Mouse (Mus musculus): ENCODE results near the gene C1rb.
"Not testable (repeated sequence)": the region's sequence is repeated elsewhere in the genome, so short reads cannot be mapped to it uniquely, and the experiment has no call there.

Gene C1rb

GRCm38 (mm10) chr6:124570026-124570425, at the start of gene C1rb:
Gene C1rb, plus strand, starts transcription at chr6:124570294.
- peak in 1 of 2 experiments; percentile 51 for DNase-seq

GRCm38 (mm10) chr6:124522082-124522481, 48.0 kb upstream of the C1rb start:
- DNase-seq, result not testable (repeated sequence)

DNA sequence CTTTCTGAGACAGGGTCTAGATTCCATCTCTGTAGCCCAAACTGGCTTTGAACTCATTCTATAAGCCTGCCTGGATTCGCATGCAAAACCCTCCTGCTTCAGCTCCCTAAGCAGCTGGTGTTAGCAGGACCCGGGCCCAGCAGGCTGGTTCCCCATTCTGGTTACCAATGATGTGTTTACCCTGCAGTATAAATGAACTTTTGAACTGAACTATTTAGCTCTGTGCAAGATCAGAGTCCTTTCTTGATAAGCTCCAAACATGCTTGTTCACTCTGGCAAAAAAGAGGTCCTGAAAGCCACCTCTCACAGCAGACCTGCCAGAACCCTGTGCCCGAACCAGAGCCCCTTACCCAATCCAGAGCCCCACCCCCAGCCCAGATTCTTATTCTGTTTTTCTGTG, 42.2 kb upstream of the C1rb start:
- DNase-seq, result no peak

- no peak for DNase-seq
Measured at GRCm38 (mm10) chr6:124531077-124531476, 39.0 kb upstream of the C1rb start.

DNA sequence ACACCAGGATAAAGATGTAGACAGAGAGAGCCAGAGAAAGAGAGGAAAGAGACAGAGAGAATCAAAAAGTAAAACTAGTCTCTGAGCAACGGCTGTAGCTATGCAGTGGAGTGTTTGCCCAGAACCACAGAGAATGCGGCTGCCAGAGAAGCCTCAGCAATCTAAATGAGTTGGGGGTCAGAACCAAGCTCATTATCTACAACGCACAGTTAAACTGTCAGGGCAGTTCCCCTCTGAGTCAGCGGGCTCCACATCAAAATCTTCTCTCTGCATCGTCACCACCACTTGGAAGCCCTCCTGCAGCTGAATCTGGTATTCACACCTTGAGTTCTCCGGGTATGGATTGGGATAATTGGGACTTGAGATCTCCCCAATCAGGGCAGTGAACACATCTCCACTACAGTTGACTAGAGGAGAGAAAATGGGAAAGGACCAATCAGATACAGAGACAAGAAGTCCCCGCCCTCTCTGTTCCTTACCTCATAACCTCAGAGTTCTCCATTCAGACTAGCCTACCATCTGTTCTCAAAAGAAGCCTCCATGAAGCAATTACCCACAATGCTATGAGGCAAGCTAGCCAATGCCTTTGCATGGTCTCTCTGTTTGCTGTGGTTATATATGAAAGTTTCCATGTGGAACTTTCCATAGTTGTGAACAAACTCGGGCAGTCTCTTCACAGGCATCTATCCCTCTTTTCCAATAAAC, 33.8 kb upstream of the C1rb start:
- not testable (repeated sequence) for DNase-seq

GRCm38 (mm10) chr6:124541176-124541575, 28.9 kb upstream of the C1rb start:
- DNase-seq, result not testable (repeated sequence)

DNA sequence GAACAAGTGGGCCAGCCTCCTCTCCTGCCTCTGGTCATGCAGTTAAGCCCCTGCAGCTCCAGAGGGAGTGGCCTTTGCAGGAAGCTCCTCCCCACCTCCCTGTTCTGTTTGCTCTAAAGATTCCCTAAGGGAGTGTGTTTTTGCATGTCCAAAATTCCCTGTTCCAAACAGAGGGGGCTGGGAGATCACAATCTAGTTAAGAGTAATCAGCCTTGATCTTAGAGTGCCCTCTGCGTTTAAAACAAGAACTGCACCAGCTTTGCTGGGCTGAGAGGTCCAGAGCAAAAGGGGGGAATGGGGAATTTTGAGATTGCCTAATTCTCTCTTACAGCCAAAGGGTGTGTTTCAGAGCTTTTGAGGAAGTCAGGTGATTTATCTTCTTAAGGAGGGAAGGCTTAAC, 27.8 kb upstream of the C1rb start, which contains the start of gene C1s1:
TSS of gene C1s1 (minus strand) at position 76 of the 400 bp plus-strand sequence.
- DNase-seq, result peak in 1 of 2 experiments; percentile 21

- no peak for DNase-seq
Measured at GRCm38 (mm10) chr6:124544466-124544865, 25.6 kb upstream of the C1rb start.

GRCm38 (mm10) chr6:124545425-124545824, 24.7 kb upstream of the C1rb start:
- DNase-seq, result no peak

DNA sequence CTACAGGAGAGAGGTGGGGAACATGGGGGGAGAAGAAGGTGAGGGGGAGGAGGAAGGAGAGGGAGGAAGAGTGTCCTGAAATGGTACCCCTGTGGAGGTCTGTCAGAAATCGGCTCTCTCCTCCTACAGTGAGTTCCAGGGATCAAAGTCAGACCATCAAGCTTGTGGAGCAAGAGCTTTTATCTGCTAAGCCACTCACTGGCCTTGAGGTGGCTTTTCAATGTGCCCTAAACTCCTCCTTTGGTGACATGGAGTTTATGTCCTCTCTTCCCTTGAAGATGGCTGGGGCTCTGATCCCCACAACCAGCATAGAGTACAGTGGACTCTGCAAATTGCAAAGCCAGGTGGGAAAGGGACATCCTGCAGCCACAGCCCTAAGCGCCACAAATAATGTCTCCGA, 22.1 kb upstream of the C1rb start:
- not testable (repeated sequence) for DNase-seq

DNA sequence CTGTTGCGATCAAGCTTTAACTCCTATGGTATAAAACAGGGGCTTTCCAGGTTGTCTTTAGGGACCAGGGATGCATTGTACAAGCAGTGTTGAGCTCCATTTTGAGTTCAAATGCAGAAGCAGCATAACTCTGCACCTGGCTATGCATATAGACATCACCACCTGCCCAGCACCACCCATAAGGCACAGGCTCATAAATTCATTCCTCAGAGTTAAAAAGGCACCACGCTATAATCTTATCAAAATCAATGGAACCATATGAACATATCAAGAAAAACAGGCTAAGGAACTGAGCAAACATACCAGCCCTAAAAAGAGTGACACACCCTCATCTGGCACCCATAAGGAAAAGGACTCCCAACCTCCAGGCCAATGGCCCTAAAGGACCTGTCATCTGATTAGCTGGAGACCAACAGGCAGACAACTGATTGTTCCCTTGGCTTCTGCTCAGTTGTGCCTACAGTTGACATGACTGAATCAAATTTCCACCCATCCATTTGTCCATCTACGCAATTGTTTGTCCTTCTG, 21.0 kb upstream of the C1rb start:
- DNase-seq, result no peak

- DNase-seq, result no peak
Measured at GRCm38 (mm10) chr6:124552766-124553165, 17.3 kb upstream of the C1rb start.

DNA sequence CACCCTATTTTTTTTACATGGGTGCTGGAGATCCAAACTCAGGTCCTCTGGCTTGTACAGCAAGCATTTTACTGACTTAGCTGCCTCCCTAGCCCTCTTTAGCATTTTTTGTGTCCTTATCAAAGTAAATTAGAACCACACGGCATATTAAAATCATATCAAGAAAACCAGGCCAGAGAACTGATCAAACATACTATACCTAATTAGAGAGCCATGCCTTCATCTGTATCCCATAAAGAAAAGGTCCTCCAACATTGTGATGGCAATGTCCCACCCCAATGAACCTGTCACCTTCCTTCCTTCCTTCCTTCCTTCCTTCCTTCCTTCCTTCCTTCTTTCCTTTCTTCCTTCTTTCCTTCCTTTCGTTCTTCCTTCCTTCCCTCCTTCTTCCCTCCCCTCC, 14.1 kb upstream of the C1rb start:
- DNase-seq, result not testable (repeated sequence)

- not testable (repeated sequence) for DNase-seq
Measured at GRCm38 (mm10) chr6:124561156-124561555, 8.9 kb upstream of the C1rb start.

GRCm38 (mm10) chr6:124561611-124562010, 8.5 kb upstream of the C1rb start:
- DNase-seq, result not testable (repeated sequence)

DNA sequence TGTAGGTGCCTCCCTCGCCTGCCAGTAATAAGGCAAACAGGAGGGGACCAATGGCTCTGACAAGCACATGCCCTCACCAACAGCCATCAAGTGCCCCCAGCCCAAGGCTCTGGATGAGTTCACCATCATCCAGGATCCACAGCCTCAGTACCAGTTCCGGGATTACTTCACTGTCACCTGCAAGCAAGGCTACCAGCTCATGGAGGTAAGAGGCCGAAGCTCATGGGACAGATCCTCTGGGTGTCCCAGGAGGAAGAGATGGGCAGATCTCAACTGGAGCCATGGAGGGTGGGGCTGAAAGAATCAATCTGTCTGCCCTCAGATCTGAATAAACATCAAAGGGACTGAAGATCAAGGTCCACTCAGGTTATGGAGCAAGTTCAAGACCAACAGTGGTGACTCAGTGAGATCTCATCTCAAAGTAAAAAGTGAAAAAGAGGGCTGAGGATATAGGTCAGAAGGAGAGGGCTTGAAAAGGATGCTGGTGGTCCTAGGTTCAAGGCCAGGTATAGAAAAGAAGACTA, 5.1 kb downstream of the C1rb start:
- not testable (repeated sequence) for DNase-seq

- DNase-seq, result not testable (repeated sequence)
Measured at GRCm38 (mm10) chr6:124580155-124580554, 10.1 kb downstream of the C1rb start.

DNA sequence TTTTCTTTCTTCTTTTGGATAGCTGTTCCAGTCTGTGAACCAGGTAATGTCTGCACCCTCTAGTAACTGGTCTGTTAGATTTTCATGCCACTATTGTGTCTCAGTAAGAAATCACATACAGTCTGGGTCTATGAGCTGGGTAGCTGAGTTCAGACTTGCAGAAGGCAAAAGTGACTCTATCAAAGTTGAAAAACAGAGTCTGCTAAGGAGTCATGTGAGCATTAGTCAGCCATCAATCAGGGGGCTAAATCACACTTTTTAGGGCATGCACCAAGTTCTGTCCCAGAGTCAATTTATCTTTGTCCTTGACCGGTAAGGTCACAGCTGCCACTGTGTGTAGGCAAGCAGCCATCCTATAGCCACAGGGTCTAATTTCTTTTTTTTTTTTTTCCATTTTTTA, 12.1 kb downstream of the C1rb start:
- no peak for DNase-seq

DNA sequence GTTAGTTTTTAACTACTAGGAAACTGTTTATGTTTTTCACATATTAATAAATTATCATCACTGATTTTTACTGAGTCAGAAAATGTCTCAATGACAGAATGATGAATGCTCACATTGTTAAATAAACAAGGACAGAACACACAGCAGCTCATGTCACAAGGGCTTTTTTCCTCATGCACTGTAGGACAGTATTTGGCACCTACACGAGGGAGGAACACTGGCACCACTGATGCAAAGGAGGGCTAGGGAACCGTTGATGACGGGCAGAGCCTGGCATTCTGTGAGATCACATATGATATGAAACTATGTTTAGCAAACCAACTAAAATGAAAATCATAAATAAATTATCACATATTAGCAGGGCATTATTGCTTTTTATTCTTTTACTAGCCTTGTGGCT, 14.8 kb downstream of the C1rb start:
- no peak for DNase-seq

DNA sequence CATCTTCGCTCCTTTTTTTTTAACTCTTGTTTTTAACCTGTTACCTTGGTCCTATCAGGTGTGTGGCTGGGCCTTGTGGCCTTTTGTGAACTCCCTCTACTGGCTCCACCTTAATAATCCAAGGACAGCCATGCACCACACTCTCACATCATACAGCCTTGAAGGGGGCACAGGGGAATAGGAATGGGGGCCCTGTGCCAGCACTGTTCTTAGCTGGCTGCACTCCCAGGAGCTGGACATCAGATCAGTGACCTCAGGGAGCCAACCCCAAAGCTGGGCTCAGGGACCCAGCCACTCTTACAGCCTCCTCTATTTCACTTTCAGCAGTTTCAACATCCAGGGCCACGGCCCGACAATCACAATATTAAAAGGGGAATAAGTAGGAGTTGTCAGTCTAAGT, 15.7 kb downstream of the C1rb start:
- no peak for DNase-seq

DNA sequence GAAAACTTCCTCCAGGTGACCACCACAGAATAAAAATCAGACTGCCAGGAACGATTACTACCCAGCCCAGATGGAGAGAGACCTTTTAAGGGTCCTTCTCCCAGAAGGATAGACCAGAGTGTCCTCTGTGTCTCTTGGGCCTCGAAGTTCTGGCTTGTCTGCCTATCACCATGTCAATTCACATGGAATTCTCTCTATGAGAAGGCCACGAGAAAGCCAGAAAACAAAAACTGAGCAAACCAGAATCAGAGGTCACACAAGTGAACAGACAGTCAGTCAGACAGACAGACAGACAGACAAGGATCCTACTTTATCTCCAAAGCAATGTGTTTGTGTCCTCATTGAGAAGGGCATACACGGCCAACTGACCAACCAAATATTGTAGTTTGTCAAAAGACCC, 16.2 kb downstream of the C1rb start:
- no peak for DNase-seq

DNA sequence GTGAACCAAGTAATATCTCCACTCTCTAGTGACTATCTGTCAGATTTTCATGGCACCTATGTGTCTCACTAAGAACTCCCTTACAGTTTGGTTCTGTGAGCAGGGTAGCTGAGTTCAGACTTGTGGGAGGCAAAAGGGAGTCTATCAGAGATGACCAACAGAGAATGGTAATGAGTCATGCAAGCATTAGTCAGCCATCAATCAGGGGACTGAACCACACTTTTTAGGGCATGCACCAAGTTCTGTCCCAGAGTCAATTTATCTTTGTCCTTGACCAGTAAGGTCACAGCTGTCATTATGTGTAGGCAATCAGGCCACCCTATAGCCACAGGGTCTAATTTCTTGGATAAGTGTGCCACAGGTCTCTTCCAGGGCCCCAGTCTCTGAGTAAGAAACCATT, 18.7 kb downstream of the C1rb start:
- no peak for DNase-seq

DNA sequence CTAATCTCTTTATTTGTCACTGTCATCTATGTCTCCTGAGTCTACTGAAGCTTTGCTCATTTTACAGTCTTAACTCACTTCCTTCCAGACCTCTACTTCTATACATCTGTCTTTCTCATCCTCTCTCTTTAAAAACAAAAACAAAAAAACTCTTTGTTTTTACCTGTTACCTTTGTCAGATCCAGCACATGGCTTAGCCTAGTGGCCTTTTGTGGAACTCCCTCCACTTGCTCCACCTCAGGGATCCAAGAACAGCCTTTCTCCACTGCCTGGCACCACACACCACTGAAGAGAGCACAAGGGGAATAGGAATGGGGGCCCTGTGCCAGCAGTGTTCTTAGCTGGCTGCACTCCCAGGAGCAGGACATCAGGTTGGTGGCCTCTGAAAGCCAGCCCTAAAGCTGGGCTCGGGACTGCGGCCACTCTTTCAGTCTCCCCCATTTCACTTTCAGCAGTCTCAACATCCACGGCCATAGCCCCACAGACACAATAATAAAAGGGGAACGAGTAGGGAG, 22.1 kb downstream of the C1rb start:
- DNase-seq, result no peak

GRCm38 (mm10) chr6:124593121-124593520, 23.0 kb downstream of the C1rb start:
- DNase-seq, result no peak

Data from spleen, adult 18-20 months (tissue).